Mouse (Mus musculus): ENCODE data around the gene Notch3.
"Not testable (repeated sequence)": the region's sequence is repeated elsewhere in the genome, so short reads cannot be mapped to it uniquely, and the experiment has no call there.

Notch3 gene

DNA sequence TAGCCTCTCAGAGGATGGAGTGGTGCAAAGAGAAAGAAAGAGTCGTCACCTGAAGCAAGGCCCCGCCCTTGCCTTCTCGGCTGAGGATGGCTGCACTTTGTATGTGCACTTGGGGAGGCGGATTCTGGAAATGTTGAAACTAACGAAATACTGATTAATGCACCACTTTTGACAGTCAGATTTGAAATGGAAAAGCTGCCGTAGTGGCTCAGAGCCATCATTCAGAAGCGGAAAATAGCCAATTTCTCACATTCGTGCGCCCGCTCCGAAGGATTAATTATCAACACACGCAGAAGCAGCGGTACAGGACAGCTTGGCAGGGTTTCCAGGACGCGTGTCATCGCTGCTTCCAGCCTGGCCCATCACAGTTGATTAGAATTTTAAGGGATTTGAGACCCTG is 47.5 kb downstream of the Notch3 start:
- DNase-seq (ENCODE audit: low spot score in 2 of 2), result no peak

DNA sequence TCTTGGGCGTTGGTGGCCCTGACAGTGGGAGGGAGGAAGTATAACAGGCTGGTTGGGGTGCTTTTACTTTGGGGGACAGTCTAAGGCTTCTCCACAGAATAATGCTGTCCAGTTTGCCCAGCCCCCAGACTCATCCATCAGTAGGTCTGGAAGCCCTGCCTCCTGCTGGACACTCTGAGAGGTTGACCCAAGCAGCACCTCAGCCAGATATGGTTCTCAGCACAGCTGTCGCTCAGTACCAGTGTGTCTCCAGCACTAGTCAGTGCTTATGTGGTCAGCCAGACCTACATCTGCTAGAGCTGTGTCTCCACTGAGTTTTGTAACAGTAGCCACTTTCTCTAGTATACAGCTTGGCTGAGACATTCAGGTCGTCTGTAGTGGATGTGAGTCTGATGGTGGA is 48.2 kb downstream of the Notch3 start:
- DNase-seq (ENCODE audit: low spot score in 2 of 2), result no peak

DNA sequence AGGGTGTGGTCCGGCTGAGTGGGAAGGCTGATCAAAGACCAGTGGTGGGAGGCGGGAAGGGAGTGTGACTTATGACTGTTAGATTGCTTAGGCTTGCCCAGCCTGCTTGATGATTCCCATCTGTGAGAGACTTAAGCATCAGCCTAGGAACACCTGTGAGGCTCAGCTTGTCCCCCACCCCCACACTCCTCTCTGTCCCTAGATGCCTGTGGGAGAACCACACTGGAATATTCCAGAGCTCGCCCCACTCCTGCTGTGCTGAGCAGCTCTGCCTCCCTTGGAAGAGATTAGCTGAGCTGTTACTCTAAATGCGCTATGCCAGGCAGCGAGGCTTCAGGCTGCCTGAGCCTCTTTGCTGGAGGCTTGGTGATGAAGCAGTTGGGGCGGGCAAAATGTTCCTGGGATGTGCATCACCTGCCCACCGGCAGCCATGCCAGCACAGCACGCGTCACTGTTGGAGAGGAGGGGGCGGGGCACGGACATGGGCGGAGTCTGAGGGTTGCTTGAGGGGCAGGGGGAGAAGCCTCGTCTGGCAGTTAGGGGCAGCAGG is 48.7 kb downstream of the Notch3 start:
- not testable (repeated sequence) for DNase-seq (ENCODE audit: low spot score in 2 of 2)

DNA sequence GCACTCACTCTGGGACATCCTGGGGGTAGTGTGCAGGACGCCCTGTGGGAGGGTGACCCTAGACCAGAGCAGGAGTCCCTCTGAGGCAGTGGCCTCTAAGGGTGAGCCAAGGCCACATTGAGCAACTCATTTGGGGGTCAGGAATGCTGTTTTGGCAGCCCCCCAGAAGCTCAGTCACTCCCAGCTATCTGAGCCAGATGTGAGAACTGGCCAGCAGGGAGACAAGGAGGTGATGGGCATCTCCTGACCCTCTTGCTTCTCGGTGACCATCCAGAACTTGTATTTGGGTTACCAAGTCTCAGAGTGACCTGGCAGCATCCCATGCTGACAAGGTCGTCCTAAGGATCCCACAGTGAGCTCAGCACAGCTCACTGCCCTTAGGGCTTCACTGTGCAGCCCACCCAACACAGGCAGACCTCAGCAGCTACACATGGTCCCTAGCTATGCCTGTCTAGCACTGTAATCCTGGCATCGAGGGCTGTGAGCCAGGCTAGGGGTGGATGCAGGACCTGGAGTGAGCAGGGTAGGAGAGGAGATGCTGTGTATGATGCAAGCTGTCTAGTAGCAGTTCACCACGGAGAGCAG is 49.3 kb downstream of the Notch3 start:
- DNase-seq (ENCODE audit: low spot score in 2 of 2), result peak in 1 of 2 experiments; percentile 12

DNA sequence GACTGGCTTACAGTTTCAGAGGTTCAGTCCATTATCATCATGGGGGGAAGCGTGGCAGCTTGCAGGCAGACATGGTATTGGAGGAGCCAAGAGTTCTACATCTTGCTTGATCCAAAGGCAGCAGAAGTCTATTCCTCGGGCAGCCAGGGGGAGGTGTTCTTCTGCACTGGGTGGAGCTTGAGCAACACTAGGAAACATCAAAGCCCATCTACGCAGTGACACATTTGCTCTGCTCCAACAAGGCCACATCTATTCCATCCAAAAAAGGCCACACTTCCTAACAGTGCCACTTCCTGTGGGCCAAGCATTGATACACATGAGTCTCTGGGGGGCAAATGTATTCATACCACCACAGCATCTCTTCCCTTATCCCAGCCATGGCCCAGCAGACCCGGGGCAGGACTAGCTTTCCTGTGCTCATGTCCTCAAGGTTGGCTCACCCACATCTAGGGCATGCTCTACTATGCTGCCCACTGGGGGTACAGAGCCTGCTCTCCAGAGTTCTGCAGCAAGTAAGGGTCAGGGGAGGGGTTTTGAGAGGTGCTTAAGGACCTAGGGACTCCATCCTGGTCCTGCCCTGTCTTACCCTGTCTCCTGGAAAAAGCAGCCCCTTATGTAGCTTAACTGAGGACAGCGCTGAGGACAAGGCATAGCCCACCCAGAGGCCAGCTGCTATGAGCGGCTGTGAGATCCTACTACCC is 49.9 kb downstream of the Notch3 start:
- DNase-seq (ENCODE audit: low spot score in 2 of 2), result no peak

DNA sequence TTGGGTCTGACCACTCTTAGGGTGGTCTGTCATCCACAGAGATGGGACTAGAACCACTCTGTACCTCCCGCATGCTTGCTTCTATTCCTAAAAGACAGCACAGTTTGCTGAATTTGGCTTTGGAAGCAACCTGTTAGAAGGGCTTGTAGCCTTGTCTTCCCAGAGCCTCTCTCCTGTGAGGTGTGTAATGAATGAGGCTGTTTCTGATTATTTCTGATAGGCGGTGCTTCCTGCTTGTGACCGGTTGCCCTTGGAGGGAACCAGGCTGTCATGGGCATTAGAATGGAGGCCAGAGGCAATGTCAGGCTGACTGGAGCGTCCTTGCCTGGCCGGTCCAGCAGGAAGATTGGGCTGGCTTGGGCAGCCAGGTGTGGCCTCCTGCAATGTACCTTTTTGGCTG is 52.2 kb downstream of the Notch3 start:
- DNase-seq (ENCODE audit: low spot score in 2 of 2), result peak in 1 of 2 experiments; percentile 36

DNA sequence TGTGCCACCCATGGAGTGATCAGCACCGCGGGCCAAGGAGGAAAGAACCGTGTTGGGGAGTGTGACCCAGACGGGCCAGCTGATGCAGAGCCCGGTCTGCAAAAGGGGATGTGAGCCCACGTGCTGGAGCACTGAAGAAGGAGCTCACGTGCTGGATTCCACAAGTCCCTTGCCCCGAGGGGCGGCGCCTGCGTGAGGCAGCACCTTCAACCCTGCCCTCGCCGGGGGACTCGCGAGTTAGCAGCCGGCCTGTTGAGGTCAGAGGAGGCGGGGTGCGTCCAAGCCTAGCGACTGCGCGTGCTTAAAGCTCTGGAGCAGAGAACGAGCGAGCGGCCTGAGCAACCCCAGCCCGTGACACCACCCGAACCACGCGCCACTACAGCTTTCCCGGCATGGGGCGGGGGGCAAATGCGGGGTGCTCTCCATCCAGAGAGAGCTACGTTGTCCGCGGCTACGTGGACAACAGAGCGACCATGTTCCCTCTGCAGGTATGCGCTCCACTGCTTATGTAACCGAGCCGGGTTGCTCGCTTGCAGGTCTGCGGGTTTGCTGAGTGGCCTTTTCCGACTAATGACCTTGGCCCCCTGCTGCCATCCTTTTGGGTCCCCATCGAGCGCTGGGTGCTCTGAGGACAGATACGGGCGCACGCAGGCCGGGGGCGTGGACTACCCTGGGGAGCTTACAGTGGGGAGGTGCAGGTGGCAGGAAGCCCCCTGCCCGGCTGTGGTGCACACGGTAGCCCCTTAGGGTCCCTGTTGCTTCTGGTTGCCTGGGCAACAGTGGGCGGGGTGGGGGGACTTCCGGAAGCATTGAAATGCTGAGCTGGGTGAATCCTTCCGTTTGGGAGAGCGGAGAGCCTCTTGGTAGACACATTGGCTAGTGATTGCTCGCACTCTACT is 52.9 kb downstream of the Notch3 start:
- peak; percentile 71 to 72 for DNase-seq (ENCODE audit: low spot score in 2 of 2)

DNA sequence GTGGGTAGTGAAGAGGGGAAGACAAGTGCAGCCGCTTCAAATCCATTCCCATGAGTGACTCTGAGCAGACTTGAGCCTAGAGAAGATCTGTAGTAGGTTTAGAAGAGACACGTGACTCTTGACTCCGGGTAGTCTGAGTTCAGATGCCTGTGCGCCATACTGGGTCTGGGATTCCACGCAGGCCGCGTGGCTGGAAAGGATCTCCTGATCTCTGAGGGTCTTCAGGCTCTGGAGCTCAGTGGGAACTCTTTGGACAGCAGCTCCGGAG is 53.5 kb downstream of the Notch3 start:
- DNase-seq (ENCODE audit: low spot score in 2 of 2), result no peak

DNA sequence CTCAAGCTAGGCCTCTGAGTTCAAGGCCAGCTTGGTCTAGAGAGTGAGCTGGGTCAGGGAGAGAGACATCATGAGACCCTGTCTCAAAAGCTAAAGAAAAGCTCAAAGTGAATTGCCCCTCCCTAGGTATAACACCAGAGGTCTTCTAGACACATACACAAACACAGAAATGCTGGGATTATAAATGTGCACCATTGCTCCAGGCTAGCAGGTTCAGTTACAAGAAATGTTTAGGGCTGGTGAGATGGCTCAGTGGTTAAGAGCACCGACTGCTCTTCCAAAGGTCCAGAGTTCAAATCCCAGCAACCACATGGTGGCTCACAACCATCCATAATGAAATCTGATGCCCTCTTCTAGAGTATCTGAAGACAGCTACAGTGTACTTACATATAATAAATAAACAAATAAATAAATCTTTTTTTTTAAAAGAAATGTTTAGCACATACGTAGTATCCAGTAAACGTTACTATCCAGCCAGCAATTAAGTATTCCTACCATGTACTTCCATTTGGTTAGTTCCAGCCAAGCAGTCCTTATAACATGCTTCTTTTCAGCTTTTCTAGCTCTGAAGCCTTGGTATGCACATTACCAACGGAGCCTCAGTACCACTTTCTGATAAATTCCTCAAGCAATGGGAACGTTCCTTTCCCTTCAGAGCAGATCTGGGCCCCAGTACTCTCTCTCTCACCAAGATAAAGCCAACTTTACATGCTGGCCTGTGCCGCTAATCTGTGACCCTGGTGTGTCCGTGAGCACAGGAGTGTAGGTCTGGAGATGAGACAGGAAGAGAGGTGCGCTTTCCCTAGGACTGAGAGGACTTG is 54.0 kb downstream of the Notch3 start:
- no peak for DNase-seq (ENCODE audit: low spot score in 2 of 2)

DNA sequence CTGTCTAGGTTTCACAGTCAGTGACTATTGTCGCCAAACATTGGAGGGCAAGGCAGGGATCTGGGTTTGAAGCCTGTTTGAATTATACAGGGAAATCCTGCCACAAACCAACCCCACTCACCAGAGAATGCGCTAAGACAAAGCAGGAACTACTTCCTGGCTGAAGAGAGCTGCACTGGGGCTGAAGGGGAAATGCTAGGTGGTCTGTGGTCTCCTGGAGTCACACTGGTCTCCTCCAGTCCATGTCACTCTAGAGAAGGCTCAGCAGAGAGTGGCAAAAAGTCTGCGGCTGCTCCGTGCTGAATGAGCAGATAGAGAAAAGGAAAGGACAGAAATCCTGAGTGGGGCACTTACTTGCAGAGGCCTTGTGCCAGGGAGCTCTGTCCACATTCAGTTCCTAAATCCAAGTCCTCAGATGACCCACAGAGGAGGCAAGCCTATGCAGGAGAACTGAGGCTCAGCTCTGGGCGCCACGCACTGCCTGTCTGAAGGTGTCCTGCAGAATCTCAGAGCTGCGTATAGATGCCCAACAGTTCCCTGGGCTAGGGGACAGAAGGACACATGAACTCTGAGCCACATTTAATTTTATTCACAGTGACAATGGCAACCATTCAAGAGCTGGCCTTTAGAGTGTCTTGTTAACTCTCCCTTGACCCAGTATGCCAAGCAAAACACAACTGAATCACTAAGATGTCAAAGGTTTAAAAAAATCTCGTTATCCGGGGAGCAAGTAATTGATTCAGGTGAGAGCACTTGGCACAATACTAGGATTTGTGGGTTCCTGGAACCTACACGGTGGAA is 55.5 kb downstream of the Notch3 start:
- no peak for DNase-seq (ENCODE audit: low spot score in 2 of 2)

DNA sequence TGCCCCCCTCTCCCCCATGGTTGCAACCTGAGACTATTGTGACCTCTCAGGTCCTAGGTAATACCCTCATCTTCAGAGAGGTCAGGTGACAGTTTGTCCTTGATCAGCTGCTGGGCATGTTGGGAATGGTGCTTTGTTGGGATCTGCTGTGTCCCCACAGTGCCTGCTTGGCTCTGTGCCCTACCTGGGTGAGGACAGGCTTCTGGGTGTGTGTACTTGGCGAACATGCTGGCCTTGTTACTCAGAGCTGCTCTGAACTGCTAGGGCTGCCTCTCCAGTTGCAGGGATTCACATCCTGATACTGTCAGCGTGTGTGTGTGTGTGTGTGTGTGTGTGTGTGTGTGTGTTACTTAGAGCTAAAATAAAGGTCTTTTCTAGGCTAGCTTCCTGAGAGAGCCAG is 56.2 kb downstream of the Notch3 start:
- peak; percentile 46 to 67 for DNase-seq (ENCODE audit: low spot score in 2 of 2)

DNA sequence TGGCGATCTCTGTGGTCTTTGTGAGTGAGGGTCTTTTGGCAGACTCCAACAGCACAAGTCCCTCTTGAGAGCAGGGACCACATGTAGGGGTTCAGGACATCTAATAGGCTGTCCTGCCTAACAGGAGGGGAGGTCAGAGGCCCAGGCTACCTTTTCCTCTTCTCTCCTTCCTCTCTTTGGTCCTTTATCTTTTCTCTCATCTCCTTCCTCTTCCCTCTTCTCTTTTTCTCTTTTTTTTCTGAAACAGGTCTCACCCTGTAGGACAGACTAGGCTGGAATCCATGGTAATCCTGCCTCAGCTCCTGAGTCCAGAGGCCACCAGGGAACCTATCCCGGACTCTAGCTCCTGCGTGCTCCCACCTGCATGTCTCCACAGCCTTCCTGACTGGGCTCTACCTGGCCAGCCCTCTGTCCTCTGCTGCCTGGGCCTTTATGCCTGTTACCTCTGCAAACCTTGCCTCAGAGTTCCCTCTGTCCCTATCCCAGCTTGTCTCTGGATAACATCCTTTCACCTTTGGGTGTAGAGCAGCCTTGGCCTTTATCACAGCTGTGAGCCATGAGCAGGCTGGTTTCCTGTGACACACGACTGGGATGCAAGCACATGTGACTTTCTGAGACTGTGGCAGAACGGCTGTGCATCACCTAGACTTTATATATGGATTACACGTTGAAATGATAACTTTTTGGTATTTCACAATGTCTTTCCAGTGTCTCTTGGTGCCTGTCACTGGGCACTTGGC is 57.3 kb downstream of the Notch3 start:
- DNase-seq (ENCODE audit: low spot score in 2 of 2), result no peak

DNA sequence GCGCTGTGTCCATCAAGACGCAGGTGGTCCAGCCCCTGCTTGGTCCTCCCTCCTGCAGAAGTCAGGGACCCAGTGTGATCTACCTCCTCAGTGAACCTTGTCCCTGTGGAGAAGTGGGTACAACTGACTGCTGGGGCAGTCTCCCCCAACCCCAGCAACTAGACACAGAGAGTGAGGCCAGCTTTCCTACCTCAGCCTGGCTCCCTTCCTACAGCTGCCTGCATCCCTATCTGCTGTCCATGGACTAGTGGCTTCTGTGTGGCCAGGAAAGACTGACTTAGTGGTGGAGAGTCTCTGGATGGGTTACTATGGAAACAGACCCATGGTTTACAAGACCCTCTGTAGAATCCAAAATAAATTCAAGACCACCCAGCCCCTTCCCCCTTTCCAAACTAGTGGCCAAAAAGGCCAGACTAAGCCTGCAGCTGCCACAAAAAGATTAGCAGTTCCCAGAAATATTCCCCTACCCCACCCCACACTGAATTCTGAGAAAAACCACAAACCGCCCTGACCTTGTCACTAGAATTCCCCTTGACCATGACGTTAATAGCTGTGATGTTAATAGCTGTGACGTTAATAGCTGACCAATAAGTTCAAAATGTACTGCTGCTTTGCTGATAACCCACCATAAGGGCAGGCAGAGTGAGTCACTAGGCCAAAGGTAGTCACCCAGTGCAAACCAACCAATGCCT is 58.2 kb downstream of the Notch3 start:
- DNase-seq (ENCODE audit: low spot score in 2 of 2), result not testable (repeated sequence)

DNA sequence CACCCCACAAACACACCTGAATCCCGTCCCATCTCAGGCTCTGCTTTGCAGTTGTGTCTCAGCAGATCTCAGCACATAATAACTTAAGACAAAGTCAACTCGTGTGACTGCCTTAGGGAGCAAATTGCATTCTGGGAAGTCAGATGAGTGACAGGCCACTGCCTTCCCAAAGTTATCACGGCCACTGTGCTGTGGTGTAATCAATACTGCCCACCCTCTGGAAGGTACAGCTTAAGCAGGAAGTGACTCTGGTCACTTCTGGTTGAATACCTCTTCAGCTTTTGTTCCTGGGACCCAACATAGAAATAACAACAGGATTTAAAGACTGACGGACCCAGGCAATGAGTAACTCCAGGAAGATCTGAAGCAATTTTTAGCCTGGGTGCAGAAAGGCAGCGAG is 58.8 kb downstream of the Notch3 start:
- DNase-seq (ENCODE audit: low spot score in 2 of 2), result no peak

DNA sequence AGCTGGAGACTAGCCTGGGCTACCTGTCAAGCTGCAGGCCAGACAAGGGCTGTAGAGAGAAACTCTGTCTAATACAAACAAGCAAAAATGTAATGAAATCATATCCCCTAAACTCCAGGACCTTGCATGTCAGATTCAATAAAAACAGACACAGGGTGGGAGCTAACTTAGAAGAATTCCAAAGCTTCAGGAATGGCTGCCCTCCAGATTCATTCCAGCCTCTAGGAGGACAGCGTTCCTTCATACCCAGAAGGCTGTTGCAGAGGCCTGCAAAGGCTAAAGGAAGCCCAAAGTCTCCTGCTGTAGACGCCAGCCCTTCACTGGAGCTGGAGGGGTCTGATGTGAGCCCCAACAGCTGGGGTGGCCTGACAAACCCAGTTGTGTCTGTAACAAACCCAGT is 60.3 kb downstream of the Notch3 start:
- no peak for DNase-seq (ENCODE audit: low spot score in 2 of 2)

DNA sequence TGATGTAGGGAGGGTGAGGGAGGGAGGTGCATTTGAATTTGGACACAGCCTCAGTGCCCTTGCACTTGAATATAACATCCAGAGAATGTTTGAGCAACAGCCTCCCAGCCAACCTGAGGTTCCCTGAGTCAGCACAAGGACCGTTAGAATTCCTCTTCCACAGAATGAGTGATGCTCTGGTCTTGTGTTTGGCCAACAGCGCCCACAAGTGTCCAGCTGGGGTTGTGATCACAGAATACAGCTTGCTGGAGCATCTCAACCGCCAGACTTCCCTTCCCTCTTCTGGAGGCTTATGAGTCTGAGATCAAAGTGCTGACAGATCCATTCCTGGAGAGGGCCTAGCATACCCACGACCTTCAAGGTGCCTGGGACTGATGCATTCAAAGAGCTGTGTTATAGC is 63.6 kb downstream of the Notch3 start:
- no peak for DNase-seq (ENCODE audit: low spot score in 2 of 2)

DNA sequence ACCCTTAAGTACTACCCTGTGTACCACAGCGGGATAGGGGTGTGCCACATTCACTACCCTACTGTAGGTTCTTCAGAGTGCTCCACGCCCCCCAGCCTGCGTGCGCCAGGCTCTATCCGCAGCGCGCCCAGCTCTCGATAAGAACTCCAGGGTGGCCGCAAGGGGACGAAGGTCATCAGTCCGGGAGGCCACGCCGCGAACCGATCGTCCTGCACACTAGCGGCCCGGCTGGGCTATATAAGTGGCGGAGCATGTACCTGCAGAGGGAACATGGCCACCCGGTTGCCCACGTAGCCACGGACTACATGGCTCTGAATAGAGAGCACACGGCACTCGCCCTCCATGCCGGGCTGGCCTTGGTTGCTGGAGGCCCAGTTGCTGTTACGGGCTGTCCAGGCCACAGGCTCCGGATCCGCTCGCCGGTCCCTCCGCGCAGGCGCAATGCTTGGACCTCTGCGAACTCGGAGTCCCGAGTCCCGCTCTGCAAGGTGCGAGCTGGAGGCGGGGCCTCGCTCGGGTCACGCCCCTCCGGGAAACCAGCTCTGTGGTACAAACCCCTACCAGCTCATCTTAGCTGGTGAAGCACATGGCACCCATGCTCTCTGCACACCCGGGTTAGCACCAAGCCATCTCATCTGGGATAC is 66.6 kb downstream of the Notch3 start:
- peak; percentile 62 to 70 for DNase-seq (ENCODE audit: low spot score in 2 of 2)

DNA sequence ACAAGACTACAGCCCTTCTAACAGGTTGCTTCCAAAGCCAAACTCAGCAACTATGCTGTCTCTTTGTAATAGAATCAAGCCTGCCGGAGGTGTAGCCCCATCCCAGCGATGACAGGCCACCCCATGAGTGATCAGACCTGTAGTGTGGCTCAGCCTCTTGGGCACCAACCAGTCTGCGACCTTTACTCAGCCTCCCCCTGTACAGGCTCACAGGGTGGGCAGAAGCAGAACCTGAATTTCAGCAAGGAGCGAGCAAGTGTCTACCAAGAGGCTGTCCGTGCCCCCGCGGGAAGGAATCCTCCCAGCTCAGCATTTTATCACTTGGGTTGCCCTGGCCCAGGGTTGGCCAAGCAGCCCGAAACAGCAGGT is 67.1 kb downstream of the Notch3 start:
- peak in 1 of 2 experiments; percentile 45 for DNase-seq (ENCODE audit: low spot score in 2 of 2)

DNA sequence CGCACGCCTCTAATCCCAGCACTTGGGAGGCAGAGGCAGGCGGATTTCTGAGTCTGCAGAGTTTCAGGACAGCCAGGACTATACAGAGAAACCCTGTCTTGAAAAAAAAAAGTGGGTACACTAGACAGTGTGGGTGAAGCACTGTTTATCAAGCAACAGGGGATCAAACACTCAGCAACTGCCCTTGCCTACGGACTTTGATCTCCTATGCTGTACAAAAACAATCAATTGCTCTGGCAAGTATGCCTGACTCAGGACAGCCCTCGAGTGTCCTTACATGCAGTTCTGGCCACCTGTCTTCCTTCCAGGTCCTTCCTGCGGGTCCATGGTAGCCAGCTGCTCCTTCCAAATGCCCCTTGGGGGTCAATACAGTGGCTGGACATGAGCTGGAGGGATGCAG is 67.7 kb downstream of the Notch3 start:
- DNase-seq (ENCODE audit: low spot score in 2 of 2), result not testable (repeated sequence)

All from urinary bladder, adult 18-20 months (tissue).